Mouse (Mus musculus): ENCODE measurements around the gene Mypn. TPM values are rescaled to one million over a fixed set of nuclear protein-coding genes. Genes with fewer than 3 reads are reported as not detected.

The Mypn gene
- polyA plus RNA-seq, 1 experiment from 2014 or later = 0.09 TPM

- Histone ChIP-seq H3K27me3 (ENCODE audit: control insufficient read depth, insufficient read depth, low read length) (peaks cover 11% of the 10 kb centered on the region), H3K9me3 (ENCODE audit: control insufficient read depth, low read length) (no peaks in the 10 kb centered on the region), H3K4me1 (replicated peaks; ENCODE audit: control insufficient read depth, insufficient read depth, low read length) (no peaks in the 10 kb centered on the region; the same call in 1 of the 2 replicates), H3K4me3 (ENCODE audit: low read depth, low read length) (peak overlapping the region; percentile 54), H3K9ac (ENCODE audit: low read depth, low read length) (peak overlapping the region; percentile 71), H3K27ac (ENCODE audit: low read depth, low read length) (no peak overlapping the region), H3K36me3 (ENCODE audit: control insufficient read depth, insufficient read depth, low read length) (no peaks in the 10 kb centered on the region), H3K4me2 (replicated peaks; ENCODE audit: low read depth, low read length) (peak overlapping the region; percentile 95)
- peak; percentile 84 for ATAC-seq (ENCODE audit: low FRiP score)
- under 1% methylated on average over 62 of the region's 62 CpGs for WGBS
- DNase-seq (ENCODE audit: low spot score) = peak; percentile 80
Observed at GRCm38 (mm10) chr10:63099941-63100562, 103.7 kb downstream of the Mypn start.

GRCm38 (mm10) chr10:63099521-63099920 is 104.2 kb downstream of the Mypn start, which contains the start of gene Atoh7:
TSS of gene Atoh7 (plus strand) at chr10:63099651.
- Histone ChIP-seq H3K27ac (ENCODE audit: low read depth, low read length) (no peak within 1 kb of the TSS), H3K4me2 (replicated peaks; ENCODE audit: low read depth, low read length) (peak within 1 kb of the TSS; percentile 95), H3K9me3 (ENCODE audit: control insufficient read depth, low read length) (no peaks in the 10 kb centered on the region), H3K4me3 (ENCODE audit: low read depth, low read length) (peak within 1 kb of the TSS; percentile 54), H3K9ac (ENCODE audit: low read depth, low read length) (peak within 1 kb of the TSS; percentile 71), H3K36me3 (ENCODE audit: control insufficient read depth, insufficient read depth, low read length) (no peaks in the 10 kb centered on the region), H3K27me3 (ENCODE audit: control insufficient read depth, insufficient read depth, low read length) (peaks cover 11% of the 10 kb centered on the region), H3K4me1 (replicated peaks; ENCODE audit: control insufficient read depth, insufficient read depth, low read length) (no peaks in the 10 kb centered on the region; the same call in 1 of the 2 replicates)
- WGBS = 4% methylated on average over 16 of the region's 16 CpGs
- peak; percentile 31 for ATAC-seq (ENCODE audit: low FRiP score)
- no peak for DNase-seq (ENCODE audit: low spot score)

GRCm38 (mm10) chr10:63098191-63098590 is 105.6 kb downstream of the Mypn start:
- Histone ChIP-seq H3K27ac (ENCODE audit: low read depth, low read length) (no peak overlapping the region), H3K9me3 (ENCODE audit: control insufficient read depth, low read length) (no peaks in the 10 kb centered on the region), H3K27me3 (ENCODE audit: control insufficient read depth, insufficient read depth, low read length) (peaks cover 11% of the 10 kb centered on the region), H3K4me2 (replicated peaks; ENCODE audit: low read depth, low read length) (no peak overlapping the region), H3K9ac (ENCODE audit: low read depth, low read length) (no peak overlapping the region), H3K4me1 (replicated peaks; ENCODE audit: control insufficient read depth, insufficient read depth, low read length) (no peaks in the 10 kb centered on the region; the same call in 1 of the 2 replicates), H3K4me3 (ENCODE audit: low read depth, low read length) (no peak overlapping the region), H3K36me3 (ENCODE audit: control insufficient read depth, insufficient read depth, low read length) (no peaks in the 10 kb centered on the region)
- no peak for ATAC-seq (ENCODE audit: low FRiP score)
- DNase-seq (ENCODE audit: low spot score) = no peak
- 60% methylated on average over 12 of the region's 12 CpGs for WGBS

GRCm38 (mm10) chr10:63096757-63097156 is 107.0 kb downstream of the Mypn start:
- no peak for DNase-seq (ENCODE audit: low spot score)
- Histone ChIP-seq H3K27ac (ENCODE audit: low read depth, low read length) (no peak overlapping the region), H3K9ac (ENCODE audit: low read depth, low read length) (no peak overlapping the region), H3K4me2 (replicated peaks; ENCODE audit: low read depth, low read length) (no peak overlapping the region), H3K4me1 (replicated peaks; ENCODE audit: control insufficient read depth, insufficient read depth, low read length) (no peaks in the 10 kb centered on the region; the same call in 1 of the 2 replicates), H3K9me3 (ENCODE audit: control insufficient read depth, low read length) (no peaks in the 10 kb centered on the region), H3K36me3 (ENCODE audit: control insufficient read depth, insufficient read depth, low read length) (no peaks in the 10 kb centered on the region), H3K4me3 (ENCODE audit: low read depth, low read length) (no peak overlapping the region), H3K27me3 (ENCODE audit: control insufficient read depth, insufficient read depth, low read length) (peaks cover 9% of the 10 kb centered on the region)
- WGBS = 80% methylated on average over 2 of the region's 2 CpGs
- no peak for ATAC-seq (ENCODE audit: low FRiP score)

- Histone ChIP-seq H3K9ac (ENCODE audit: low read depth, low read length) (no peak overlapping the region), H3K9me3 (ENCODE audit: control insufficient read depth, low read length) (no peaks in the 10 kb centered on the region), H3K36me3 (ENCODE audit: control insufficient read depth, insufficient read depth, low read length) (no peaks in the 10 kb centered on the region), H3K27me3 (ENCODE audit: control insufficient read depth, insufficient read depth, low read length) (0 out of 2 replicates have a peak, but pooled peaks cover 3% of the 10 kb centered on the region), H3K4me1 (replicated peaks; ENCODE audit: control insufficient read depth, insufficient read depth, low read length) (peaks cover 3% of the 10 kb centered on the region; the same call in 1 of the 2 replicates), H3K4me2 (replicated peaks; ENCODE audit: low read depth, low read length) (no peak overlapping the region), H3K4me3 (ENCODE audit: low read depth, low read length) (no peak overlapping the region), H3K27ac (ENCODE audit: low read depth, low read length) (no peak overlapping the region)
- WGBS = 76% methylated on average over 10 of the region's 10 CpGs
- DNase-seq (ENCODE audit: low spot score) (no peak), ATAC-seq (ENCODE audit: low FRiP score) (no peak)
Observed at GRCm38 (mm10) chr10:63092616-63093550, 110.9 kb downstream of the Mypn start.

- H3K27me3 ChIP-seq (ENCODE audit: control insufficient read depth, insufficient read depth, low read length) = no peaks in the 10 kb centered on the region
- no peak for ATAC-seq (ENCODE audit: low FRiP score)
- H3K4me2 ChIP-seq (replicated peaks; ENCODE audit: low read depth, low read length) = no peak overlapping the region
- H3K4me3 ChIP-seq (ENCODE audit: low read depth, low read length) = no peak overlapping the region
- DNase-seq (ENCODE audit: low spot score) = no peak
- no peaks in the 10 kb centered on the region for H3K9me3 ChIP-seq (ENCODE audit: control insufficient read depth, low read length)
- no peak overlapping the region for H3K9ac ChIP-seq (ENCODE audit: low read depth, low read length)
- no peak overlapping the region for H3K27ac ChIP-seq (ENCODE audit: low read depth, low read length)
- H3K36me3 ChIP-seq (ENCODE audit: control insufficient read depth, insufficient read depth, low read length) = no peaks in the 10 kb centered on the region
- WGBS = 76% methylated on average over 7 of the region's 7 CpGs
- peaks cover 3% of the 10 kb centered on the region; the same call in 1 of the 2 replicates for H3K4me1 ChIP-seq (replicated peaks; ENCODE audit: control insufficient read depth, insufficient read depth, low read length)
Observed at GRCm38 (mm10) chr10:63091915-63092314, 111.8 kb downstream of the Mypn start.

- H3K27ac ChIP-seq (ENCODE audit: low read depth, low read length) = peak overlapping the region; percentile 36; the same call in 1 of the 2 replicates
- H3K4me3 ChIP-seq (ENCODE audit: low read depth, low read length) = peak overlapping the region; percentile 19; the same call in 1 of the 2 replicates
- no peaks in the 10 kb centered on the region for H3K36me3 ChIP-seq (ENCODE audit: control insufficient read depth, insufficient read depth, low read length)
- peak; percentile 46; the same call in 1 of the 2 replicates for ATAC-seq (ENCODE audit: low FRiP score)
- 6% methylated on average over 26 of the region's 26 CpGs for WGBS
- H3K27me3 ChIP-seq (ENCODE audit: control insufficient read depth, insufficient read depth, low read length) = no peaks in the 10 kb centered on the region
- peak overlapping the region; percentile 48 for H3K4me2 ChIP-seq (replicated peaks; ENCODE audit: low read depth, low read length)
- DNase-seq (ENCODE audit: low spot score) = peak; percentile 41
- peaks cover 3% of the 10 kb centered on the region; the same call in 1 of the 2 replicates for H3K4me1 ChIP-seq (replicated peaks; ENCODE audit: control insufficient read depth, insufficient read depth, low read length)
- H3K9me3 ChIP-seq (ENCODE audit: control insufficient read depth, low read length) = no peaks in the 10 kb centered on the region
- peak overlapping the region; percentile 45 for H3K9ac ChIP-seq (ENCODE audit: low read depth, low read length)
Observed at GRCm38 (mm10) chr10:63089758-63090571, 113.8 kb downstream of the Mypn start.

All from hindbrain, embryonic 11.5 days (tissue).